Mouse (Mus musculus) yolk sac, embryonic 10.5 days (tissue): ENCODE measurements around the gene Dydc1.

Source experiments
- DNase-seq: peaks from one replicate; pipeline ENCODE4 v3.0.0-alpha.2; 2017; ENCODE audit warnings: low spot score

Dydc1 gene

GRCm38 (mm10) chr14:41098726-41099125 is 26.0 kb downstream of the Dydc1 start:
- DNase-seq = no peak

- no peak for DNase-seq
Measured at GRCm38 (mm10) chr14:41100712-41101111, 28.0 kb downstream of the Dydc1 start.

- no peak for DNase-seq
Measured at GRCm38 (mm10) chr14:41101242-41101641, 28.5 kb downstream of the Dydc1 start.

- no peak for DNase-seq
Measured at GRCm38 (mm10) chr14:41102269-41102668, 29.6 kb downstream of the Dydc1 start.

GRCm38 (mm10) chr14:41104853-41105444 is 32.2 kb downstream of the Dydc1 start, which contains the start of gene Mat1a:
TSS of gene Mat1a (plus strand) at chr14:41105035.
- no peak for DNase-seq

- DNase-seq = no peak
Measured at GRCm38 (mm10) chr14:41111031-41111668, 38.4 kb downstream of the Dydc1 start.

GRCm38 (mm10) chr14:41112944-41113343 is 40.2 kb downstream of the Dydc1 start:
- DNase-seq = no peak

GRCm38 (mm10) chr14:41116271-41116670 is 43.6 kb downstream of the Dydc1 start:
- no peak for DNase-seq

GRCm38 (mm10) chr14:41124683-41125082 is 52.0 kb downstream of the Dydc1 start:
- DNase-seq = no peak

GRCm38 (mm10) chr14:41127997-41128396 is 55.3 kb downstream of the Dydc1 start:
- DNase-seq = peak; percentile 20

GRCm38 (mm10) chr14:41131540-41131939 is 58.8 kb downstream of the Dydc1 start, which contains the start of gene Sftpa1:
TSS of gene Sftpa1 (plus strand) at chr14:41131782.
- no peak for DNase-seq

GRCm38 (mm10) chr14:41137006-41137405 is 64.3 kb downstream of the Dydc1 start:
- DNase-seq = no peak

- DNase-seq = no peak
Measured at GRCm38 (mm10) chr14:41140686-41141085, 68.0 kb downstream of the Dydc1 start.
